Mouse (Mus musculus): ENCODE results near the gene Bsg. TPM values are rescaled to one million over a fixed set of nuclear protein-coding genes. Genes with fewer than 3 reads are reported as not detected.

Gene Bsg
- polyA plus RNA-seq (2015; fragmentation: Nextera tagmentation; extraction: Ambion mirVana) = 614 and 720 TPM in 2 replicates

DNA sequence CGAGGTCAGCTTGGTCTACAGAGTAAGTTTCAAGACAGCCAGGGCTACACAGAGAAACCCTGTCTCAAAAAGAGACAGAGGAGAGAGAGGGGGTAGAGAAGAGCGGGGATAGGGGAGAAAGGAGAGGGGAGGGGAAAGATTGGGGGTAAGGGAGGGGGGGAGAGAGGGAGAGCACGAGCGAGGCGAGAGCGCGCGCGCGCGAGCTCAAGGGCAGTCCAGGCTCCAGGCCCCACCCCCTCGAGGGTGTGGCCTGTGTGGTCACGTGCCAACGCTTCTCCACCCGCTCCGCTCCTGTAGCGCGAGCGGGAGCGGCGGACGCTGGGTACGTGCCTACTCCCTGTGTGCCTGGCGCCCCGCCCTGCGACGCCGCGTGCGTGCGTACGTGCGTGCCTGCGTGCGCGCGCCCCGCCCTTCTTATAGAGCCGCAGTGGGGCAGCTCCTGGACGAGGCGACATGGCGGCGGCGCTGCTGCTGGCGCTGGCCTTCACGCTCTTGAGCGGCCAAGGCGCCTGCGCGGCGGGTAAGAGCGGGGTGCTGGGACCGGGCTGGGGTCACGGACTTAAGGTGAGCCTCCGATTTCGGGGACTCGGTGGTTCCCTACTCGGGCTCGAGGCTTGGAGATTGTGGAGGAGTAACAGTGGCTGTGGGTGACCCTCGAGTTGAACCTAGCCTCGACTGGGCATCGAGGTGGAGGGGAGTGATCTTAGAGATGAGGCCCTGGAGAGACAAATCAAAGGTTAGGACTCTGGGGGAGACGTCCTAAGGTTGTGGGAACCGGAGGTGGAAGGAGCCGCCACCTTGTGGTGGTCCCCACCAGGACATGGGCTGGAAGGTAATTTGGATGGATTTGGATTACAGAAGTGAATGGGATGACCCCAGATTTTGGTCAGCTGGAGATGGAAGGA, at the start of gene Bsg:
Bsg (plus strand) TSS at position 427 of the 905 bp plus-strand sequence.

DNA sequence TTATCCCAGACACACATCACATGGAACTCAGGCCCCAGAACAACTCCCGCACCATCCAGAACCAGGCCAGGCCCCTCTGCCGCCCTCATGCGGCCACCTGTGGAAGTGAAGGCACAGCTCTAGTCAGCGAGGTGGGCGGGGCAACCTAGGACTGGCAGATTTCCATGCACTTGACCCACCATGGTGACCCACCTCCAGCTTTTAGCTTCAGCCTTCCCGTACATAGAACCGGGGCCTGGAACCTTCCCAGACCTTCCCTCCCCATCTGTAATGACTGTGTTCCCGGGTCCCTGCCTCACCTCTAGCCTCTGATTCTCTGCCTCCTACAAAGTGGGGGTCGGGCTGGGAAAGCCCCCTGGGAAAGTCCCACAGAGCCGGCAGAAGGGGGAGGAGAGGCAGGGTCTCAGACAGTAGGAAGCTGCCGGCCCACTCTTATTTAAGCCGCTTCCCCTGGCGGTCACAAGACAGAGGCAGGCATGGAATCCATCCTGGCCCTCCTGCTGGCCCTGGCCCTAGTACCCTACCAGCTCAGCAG, 40.1 kb upstream of the Bsg start, which contains the start of gene Madcam1:
Madcam1 (plus strand) TSS at position 429 of the 535 bp plus-strand sequence.

GRCm38 (mm10) chr10:79668771-79669575, 35.3 kb upstream of the Bsg start, which contains the start of gene Tpgs1:
TSS of gene Tpgs1 (plus strand) at chr10:79669369.

DNA sequence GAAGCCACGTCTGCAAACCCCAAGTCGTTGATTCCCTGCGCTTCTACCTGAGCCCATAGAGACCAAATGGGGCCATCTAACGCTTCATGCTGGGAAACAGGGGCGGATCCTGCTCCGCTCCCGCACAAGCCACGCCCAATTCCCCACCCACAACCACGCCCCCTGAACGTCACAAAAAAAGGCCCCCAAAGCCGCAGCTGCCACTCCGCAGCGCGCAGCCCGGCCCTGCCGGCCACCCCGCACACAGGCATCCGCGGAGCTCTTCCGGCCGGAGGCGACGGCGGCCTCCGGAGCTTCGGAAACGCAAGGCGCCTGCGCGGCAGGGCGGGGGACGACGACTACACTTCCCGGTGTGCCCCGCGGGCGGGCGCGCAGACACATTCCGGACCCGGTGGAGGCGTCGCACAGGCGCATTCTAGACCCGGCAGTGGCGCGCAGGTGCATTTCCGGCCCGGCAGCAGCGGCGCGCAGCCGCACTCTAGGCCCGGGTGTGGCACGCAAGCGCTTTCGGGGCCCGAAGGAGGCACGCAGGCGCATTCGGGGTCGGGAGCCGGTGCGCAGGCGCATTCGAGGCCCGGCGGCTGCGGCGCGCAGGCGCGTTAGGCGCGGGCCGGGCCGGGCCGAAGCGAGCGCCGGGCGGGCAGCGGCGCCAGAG, 22.6 kb upstream of the Bsg start, which contains the start of gene Cdc34:
Cdc34 (plus strand) TSS at position 605 of the 655 bp plus-strand sequence.

GRCm38 (mm10) chr10:79688720-79689119, 15.6 kb upstream of the Bsg start, which contains the start of gene Gzmm:
TSS of gene Gzmm (plus strand) at chr10:79689020.

GRCm38 (mm10) chr10:79716254-79716987, 12.1 kb downstream of the Bsg start, which contains the start of gene Hcn2:
TSS of gene Hcn2 (plus strand) at chr10:79716634.

DNA sequence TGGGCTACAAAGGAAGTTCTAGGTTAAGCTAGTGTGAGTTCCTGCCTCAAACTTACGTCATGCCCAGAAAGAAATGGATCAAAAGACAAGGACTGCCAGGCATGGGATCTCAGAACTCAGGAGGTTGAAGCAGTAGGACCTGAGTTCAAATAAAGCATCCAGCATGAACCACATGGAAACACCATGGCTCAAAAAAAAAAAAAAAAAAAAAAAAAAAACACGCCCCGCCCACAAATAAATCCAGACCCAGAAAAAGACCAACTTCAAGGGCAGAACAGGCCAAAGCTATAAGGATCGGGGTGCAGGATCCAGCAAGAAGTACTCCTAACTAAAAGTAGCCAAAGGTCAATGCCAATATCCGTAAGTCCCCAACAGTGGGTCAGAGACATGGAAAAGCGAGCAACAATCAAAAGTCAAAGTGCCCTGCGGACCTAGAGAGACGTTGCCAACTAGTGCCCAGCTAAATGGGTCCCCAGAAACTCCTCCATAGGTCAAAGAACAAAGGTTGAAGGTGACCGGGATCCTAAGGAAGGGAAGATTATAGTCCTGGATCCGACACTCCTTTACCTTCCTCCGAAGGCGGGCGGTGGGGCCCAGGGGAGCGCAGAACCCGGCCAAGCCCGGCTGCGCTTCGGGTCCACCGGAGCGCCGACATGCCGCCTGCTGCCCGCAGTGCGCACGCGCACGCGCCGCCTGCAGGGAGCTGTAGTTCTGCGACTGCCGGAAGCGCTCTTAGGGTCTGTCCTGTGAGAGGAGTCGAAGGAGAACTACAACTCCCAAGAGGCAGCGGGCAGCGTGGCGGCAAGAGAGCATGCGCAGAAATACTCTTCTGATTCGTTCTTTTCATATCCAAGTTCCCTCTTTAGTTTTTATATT, 41.8 kb downstream of the Bsg start, which contains the start of gene Polrmt:
Polrmt (minus strand) TSS at position 684 of the 876 bp plus-strand sequence.

GRCm38 (mm10) chr10:79754856-79755516, 50.7 kb downstream of the Bsg start, which contains the start of gene Fgf22:
TSS of gene Fgf22 (plus strand) at chr10:79755076.

Other genes with a start within 250 kb of the Bsg start
- gene Vmn2r83, start 235.8 kb upstream of the Bsg start, polyA plus RNA-seq (2015; fragmentation: Nextera tagmentation; extraction: Ambion mirVana) = not detected in 2 replicates
- gene Plpp2, start 170.7 kb upstream of the Bsg start, polyA plus RNA-seq (2015; fragmentation: Nextera tagmentation; extraction: Ambion mirVana) = 2.2 and 3.5 TPM in 2 replicates
- 20.8 and 20.9 TPM in 2 replicates for gene Mier2, start 149.3 kb upstream of the Bsg start, polyA plus RNA-seq (2015; fragmentation: Nextera tagmentation; extraction: Ambion mirVana)
- gene Theg, start 117.2 kb upstream of the Bsg start, polyA plus RNA-seq (2015; fragmentation: Nextera tagmentation; extraction: Ambion mirVana) = not detected in 2 replicates
- gene C2cd4c, start 90.5 kb upstream of the Bsg start, polyA plus RNA-seq (2015; fragmentation: Nextera tagmentation; extraction: Ambion mirVana) = not detected in 2 replicates
- gene Shc2, start 66.6 kb upstream of the Bsg start, polyA plus RNA-seq (2015; fragmentation: Nextera tagmentation; extraction: Ambion mirVana) = 1.3 and 1.8 TPM in 2 replicates
- 0.13 TPM in 1 of 2 replicates, not detected in the other for gene Odf3l2, start 58.8 kb upstream of the Bsg start, polyA plus RNA-seq (2015; fragmentation: Nextera tagmentation; extraction: Ambion mirVana)
- 0.77 and 1.5 TPM in 2 replicates for gene Madcam1, start 39.9 kb upstream of the Bsg start, polyA plus RNA-seq (2015; fragmentation: Nextera tagmentation; extraction: Ambion mirVana)
- 36.8 and 43.0 TPM in 2 replicates for gene Tpgs1, start 35.1 kb upstream of the Bsg start, polyA plus RNA-seq (2015; fragmentation: Nextera tagmentation; extraction: Ambion mirVana)
- 329 and 340 TPM in 2 replicates for gene Cdc34, start 22.3 kb upstream of the Bsg start, polyA plus RNA-seq (2015; fragmentation: Nextera tagmentation; extraction: Ambion mirVana)
- gene Gzmm, start 15.5 kb upstream of the Bsg start, polyA plus RNA-seq (2015; fragmentation: Nextera tagmentation; extraction: Ambion mirVana) = 0.26 and 0.43 TPM in 2 replicates
- 0.04 and 0.10 TPM in 2 replicates for gene Hcn2, start 12.1 kb downstream of the Bsg start, polyA plus RNA-seq (2015; fragmentation: Nextera tagmentation; extraction: Ambion mirVana)
- gene Polrmt, start 42.1 kb downstream of the Bsg start, polyA plus RNA-seq (2015; fragmentation: Nextera tagmentation; extraction: Ambion mirVana) = 22.6 and 26.4 TPM in 2 replicates
- 0.14 and 0.51 TPM in 2 replicates for gene Fgf22, start 50.6 kb downstream of the Bsg start, polyA plus RNA-seq (2015; fragmentation: Nextera tagmentation; extraction: Ambion mirVana)
- gene Rnf126, start 62.5 kb downstream of the Bsg start, polyA plus RNA-seq (2015; fragmentation: Nextera tagmentation; extraction: Ambion mirVana) = 58.3 and 61.0 TPM in 2 replicates
- gene Fstl3, start 72.8 kb downstream of the Bsg start, polyA plus RNA-seq (2015; fragmentation: Nextera tagmentation; extraction: Ambion mirVana) = 3.3 and 3.8 TPM in 2 replicates
- gene Prss57, start 86.5 kb downstream of the Bsg start, polyA plus RNA-seq (2015; fragmentation: Nextera tagmentation; extraction: Ambion mirVana) = not detected in 2 replicates
- gene Palm, start 89.1 kb downstream of the Bsg start, polyA plus RNA-seq (2015; fragmentation: Nextera tagmentation; extraction: Ambion mirVana) = 22.3 and 27.1 TPM in 2 replicates
- not detected in 2 replicates for gene Misp, start 116.5 kb downstream of the Bsg start, polyA plus RNA-seq (2015; fragmentation: Nextera tagmentation; extraction: Ambion mirVana)
- gene Ptbp1, start 149.9 kb downstream of the Bsg start, polyA plus RNA-seq (2015; fragmentation: Nextera tagmentation; extraction: Ambion mirVana) = 49.8 and 68.7 TPM in 2 replicates
- 0.76 and 0.79 TPM in 2 replicates for gene Prtn3, start 170.0 kb downstream of the Bsg start, polyA plus RNA-seq (2015; fragmentation: Nextera tagmentation; extraction: Ambion mirVana)
- gene Plppr3, start 170.1 kb downstream of the Bsg start, polyA plus RNA-seq (2015; fragmentation: Nextera tagmentation; extraction: Ambion mirVana) = 1.9 TPM in 2 replicates
- gene Elane, start 181.8 kb downstream of the Bsg start, polyA plus RNA-seq (2015; fragmentation: Nextera tagmentation; extraction: Ambion mirVana) = 0.24 and 1.7 TPM in 2 replicates
- gene Cfd, start 186.4 kb downstream of the Bsg start, polyA plus RNA-seq (2015; fragmentation: Nextera tagmentation; extraction: Ambion mirVana) = 53.1 and 1,890 TPM in 2 replicates
- 22.4 and 23.7 TPM in 2 replicates for gene Med16, start 204.4 kb downstream of the Bsg start, polyA plus RNA-seq (2015; fragmentation: Nextera tagmentation; extraction: Ambion mirVana)
- 15.9 TPM in 1 of 2 replicates, not detected in the other for gene Gm26602, start 206.4 kb downstream of the Bsg start, polyA plus RNA-seq (2015; fragmentation: Nextera tagmentation; extraction: Ambion mirVana)
- 0.36 and 0.54 TPM in 2 replicates for gene Kiss1r, start 212.5 kb downstream of the Bsg start, polyA plus RNA-seq (2015; fragmentation: Nextera tagmentation; extraction: Ambion mirVana)
- gene R3hdm4, start 216.7 kb downstream of the Bsg start, polyA plus RNA-seq (2015; fragmentation: Nextera tagmentation; extraction: Ambion mirVana) = 89.9 and 90.5 TPM in 2 replicates
- 0.69 and 2.1 TPM in 2 replicates for gene Arid3a, start 222.6 kb downstream of the Bsg start, polyA plus RNA-seq (2015; fragmentation: Nextera tagmentation; extraction: Ambion mirVana)

Measured in skeletal muscle tissue, postnatal 0 days (tissue).